Mouse (Mus musculus): Measurements from ENCODE around the gene Uvrag. TPM values are rescaled to one million over a fixed set of nuclear protein-coding genes. Genes with fewer than 3 reads are reported as not detected.

The Uvrag gene
- polyA plus RNA-seq, 1 experiment from 2014 or later, result 9.7 TPM

DNA sequence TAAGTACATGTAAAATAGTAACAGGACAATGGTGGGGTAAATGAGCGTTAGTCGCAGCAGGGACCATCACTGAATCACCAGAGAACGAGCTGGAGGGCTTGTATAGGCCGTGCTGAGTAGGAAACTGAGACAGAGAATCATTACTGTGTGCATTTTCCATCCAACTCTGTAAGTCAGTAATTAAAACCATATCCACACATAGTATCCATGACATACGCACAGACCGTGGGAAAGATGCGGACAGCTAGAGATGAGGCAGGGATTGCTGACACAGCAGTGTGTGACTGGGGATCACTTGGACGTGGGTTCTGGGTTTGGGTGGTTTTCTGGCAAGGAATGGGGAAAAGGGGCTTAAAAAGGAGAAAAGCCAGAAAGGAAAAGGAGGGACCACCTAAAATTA is 81.0 kb downstream of the Uvrag start:
- no peaks in the 10 kb centered on the region for H3K27me3 ChIP-seq (ENCODE audit: low read depth, poor library complexity, severe bottlenecking)
- DNase-seq (ENCODE audit: low spot score), result no peak
- peaks cover 5% of the 10 kb centered on the region for H3K4me1 ChIP-seq
- no peaks in the 10 kb centered on the region for H3K9me3 ChIP-seq (replicated peaks)
- 92% methylated on average over 8 of the region's 8 CpGs for WGBS
- H3K4me3 ChIP-seq, result no peak overlapping the region
- H3K27ac ChIP-seq (replicated peaks), result no peak overlapping the region
- H3K36me3 ChIP-seq, result no peaks in the 10 kb centered on the region

GRCm38 (mm10) chr7:99057053-99057630 is 83.8 kb downstream of the Uvrag start:
- no peak for DNase-seq (ENCODE audit: low spot score)
- no peaks in the 10 kb centered on the region for H3K36me3 ChIP-seq
- no peak overlapping the region for H3K4me3 ChIP-seq
- H3K9me3 ChIP-seq (replicated peaks), result no peaks in the 10 kb centered on the region
- H3K27me3 ChIP-seq (ENCODE audit: low read depth, poor library complexity, severe bottlenecking), result no peaks in the 10 kb centered on the region
- WGBS, result 84% methylated on average over 17 of the region's 17 CpGs
- peaks cover 5% of the 10 kb centered on the region for H3K4me1 ChIP-seq
- H3K27ac ChIP-seq (replicated peaks), result no peak overlapping the region

DNA sequence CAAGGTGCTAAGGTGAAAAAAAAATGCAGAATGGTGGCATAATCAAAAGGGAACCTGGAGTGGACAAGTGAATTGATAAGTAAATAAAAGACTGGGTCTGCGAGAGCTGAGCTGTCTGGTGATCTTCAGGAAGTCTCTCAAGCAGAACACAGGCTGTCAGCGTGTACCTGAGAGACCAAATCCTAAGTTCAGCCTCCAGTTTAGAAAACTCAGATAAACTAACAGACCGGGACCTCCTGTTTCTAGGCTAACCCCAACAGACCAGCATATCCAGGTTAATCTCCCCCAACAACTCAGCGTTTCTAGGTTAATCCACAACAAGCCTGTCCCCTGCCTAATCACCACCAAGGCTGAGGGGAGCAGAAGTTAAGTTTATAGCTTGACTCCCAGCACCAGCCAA is 87.3 kb downstream of the Uvrag start:
- Histone ChIP-seq H3K4me3 (no peak overlapping the region), H3K9me3 (replicated peaks) (no peaks in the 10 kb centered on the region), H3K36me3 (no peaks in the 10 kb centered on the region), H3K4me1 (no peaks in the 10 kb centered on the region), H3K27ac (replicated peaks) (no peak overlapping the region), H3K27me3 (ENCODE audit: low read depth, poor library complexity, severe bottlenecking) (no peaks in the 10 kb centered on the region)
- DNase-seq (ENCODE audit: low spot score), result no peak
- 84% methylated on average over 4 of the region's 4 CpGs for WGBS

- Histone ChIP-seq H3K9me3 (replicated peaks) (no peaks in the 10 kb centered on the region), H3K27ac (replicated peaks) (no peak overlapping the region), H3K36me3 (no peaks in the 10 kb centered on the region), H3K27me3 (ENCODE audit: low read depth, poor library complexity, severe bottlenecking) (no peaks in the 10 kb centered on the region), H3K4me1 (no peaks in the 10 kb centered on the region), H3K4me3 (no peak overlapping the region)
- 91% methylated on average over 6 of the region's 6 CpGs for WGBS
- DNase-seq (ENCODE audit: low spot score), result no peak
Observed at GRCm38 (mm10) chr7:99052471-99053241, 88.3 kb downstream of the Uvrag start.

GRCm38 (mm10) chr7:99050882-99051281 is 90.1 kb downstream of the Uvrag start:
- no peak overlapping the region for H3K4me3 ChIP-seq
- H3K27me3 ChIP-seq (ENCODE audit: low read depth, poor library complexity, severe bottlenecking), result no peaks in the 10 kb centered on the region
- 86% methylated on average over 1 of the region's 1 CpGs for WGBS
- no peak overlapping the region for H3K27ac ChIP-seq (replicated peaks)
- no peak for DNase-seq (ENCODE audit: low spot score)
- 0 out of 2 replicates have a peak, but pooled peaks cover 6% of the 10 kb centered on the region for H3K4me1 ChIP-seq
- no peaks in the 10 kb centered on the region for H3K9me3 ChIP-seq (replicated peaks)
- no peaks in the 10 kb centered on the region for H3K36me3 ChIP-seq

GRCm38 (mm10) chr7:99049897-99050296 is 91.0 kb downstream of the Uvrag start:
- Histone ChIP-seq H3K4me3 (no peak overlapping the region), H3K27ac (replicated peaks) (no peak overlapping the region), H3K27me3 (ENCODE audit: low read depth, poor library complexity, severe bottlenecking) (no peaks in the 10 kb centered on the region), H3K36me3 (no peaks in the 10 kb centered on the region), H3K4me1 (0 out of 2 replicates have a peak, but pooled peaks cover 6% of the 10 kb centered on the region), H3K9me3 (replicated peaks) (no peaks in the 10 kb centered on the region)
- DNase-seq (ENCODE audit: low spot score), result no peak
- 95% methylated on average over 3 of the region's 3 CpGs for WGBS

DNA sequence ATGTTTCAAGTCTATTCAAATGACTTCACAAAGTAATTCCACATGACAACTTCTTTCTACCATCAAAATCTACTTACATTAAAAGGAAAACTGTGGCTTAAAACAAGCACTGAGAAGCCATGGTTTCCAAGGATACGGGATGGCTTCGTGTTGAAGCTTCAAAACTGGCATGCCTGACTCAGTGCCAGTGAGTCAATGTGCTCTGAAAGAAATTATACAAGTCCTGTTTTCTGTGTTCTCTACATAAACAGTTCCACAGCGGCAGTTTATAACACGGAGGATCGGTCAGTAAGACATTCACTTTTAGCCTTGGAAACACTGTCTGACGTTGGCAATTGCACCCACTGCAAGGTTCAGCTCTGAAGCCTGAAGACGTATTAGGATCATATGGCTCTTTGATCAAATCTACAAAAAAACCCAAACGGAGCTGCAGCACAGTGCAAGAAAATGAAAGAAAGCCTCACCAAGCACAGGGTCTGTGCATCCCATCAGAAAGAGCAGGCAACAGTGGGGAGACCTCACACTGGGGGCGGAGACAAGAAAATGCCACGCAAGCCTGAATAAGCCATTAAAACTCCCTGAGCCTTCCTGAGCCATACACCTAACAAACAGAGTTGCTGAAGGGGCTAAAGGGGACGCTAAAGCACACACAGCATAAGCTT is 94.3 kb downstream of the Uvrag start:
- DNase-seq (ENCODE audit: low spot score), result no peak
- Histone ChIP-seq H3K27me3 (ENCODE audit: low read depth, poor library complexity, severe bottlenecking) (no peaks in the 10 kb centered on the region), H3K9me3 (replicated peaks) (no peaks in the 10 kb centered on the region), H3K4me3 (no peak overlapping the region), H3K36me3 (no peaks in the 10 kb centered on the region), H3K27ac (replicated peaks) (no peak overlapping the region), H3K4me1 (0 out of 2 replicates have a peak, but pooled peaks cover 6% of the 10 kb centered on the region)
- 81% methylated on average over 11 of the region's 11 CpGs for WGBS

DNA sequence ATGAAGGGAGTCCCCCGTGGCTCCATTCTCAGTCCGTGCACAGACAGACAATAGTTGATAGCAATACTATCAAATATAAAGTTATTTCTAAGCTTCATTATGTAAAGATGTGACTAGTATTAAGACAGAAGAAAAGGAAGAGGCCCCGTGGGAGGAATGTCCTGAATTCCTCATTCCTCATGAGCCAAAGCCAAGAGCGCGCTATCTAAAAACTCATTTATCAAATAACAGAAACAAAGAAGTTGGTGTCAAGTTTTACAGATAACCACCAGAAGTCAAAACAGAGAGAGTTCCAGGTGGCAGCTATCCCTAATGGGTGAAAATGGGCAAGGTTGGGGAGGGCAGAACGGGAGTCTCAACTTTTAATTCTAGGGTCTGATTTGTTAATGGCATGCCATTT is 95.4 kb downstream of the Uvrag start:
- Histone ChIP-seq H3K4me3 (no peak overlapping the region), H3K4me1 (0 out of 2 replicates have a peak, but pooled peaks cover 6% of the 10 kb centered on the region), H3K9me3 (replicated peaks) (no peaks in the 10 kb centered on the region), H3K27me3 (ENCODE audit: low read depth, poor library complexity, severe bottlenecking) (no peaks in the 10 kb centered on the region), H3K36me3 (no peaks in the 10 kb centered on the region), H3K27ac (replicated peaks) (no peak overlapping the region)
- WGBS, result 93% methylated on average over 6 of the region's 6 CpGs
- no peak for DNase-seq (ENCODE audit: low spot score)

DNA sequence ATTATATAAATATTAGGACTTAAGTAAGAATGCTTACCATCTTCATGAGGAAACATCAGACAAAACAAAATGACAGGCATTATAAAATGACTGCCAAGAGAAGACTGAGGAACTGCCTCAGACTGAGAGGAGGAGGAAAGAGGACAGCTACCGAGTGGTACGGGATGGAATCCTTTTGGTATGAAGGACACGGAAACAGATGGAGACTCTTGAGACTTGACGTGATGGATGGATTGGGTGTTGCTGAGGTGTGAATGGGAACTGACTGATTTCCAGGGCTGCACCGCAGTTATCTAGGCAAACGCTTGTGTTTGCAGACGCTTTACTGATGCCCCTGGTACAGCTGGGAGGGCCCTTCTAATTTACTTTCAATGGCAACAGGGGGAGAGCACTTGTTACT is 97.0 kb downstream of the Uvrag start:
- Histone ChIP-seq H3K27ac (replicated peaks) (no peak overlapping the region), H3K9me3 (replicated peaks) (no peaks in the 10 kb centered on the region), H3K4me3 (no peak overlapping the region), H3K27me3 (ENCODE audit: low read depth, poor library complexity, severe bottlenecking) (no peaks in the 10 kb centered on the region), H3K36me3 (no peaks in the 10 kb centered on the region), H3K4me1 (0 out of 2 replicates have a peak, but pooled peaks cover 6% of the 10 kb centered on the region)
- WGBS, result 91% methylated on average over 7 of the region's 7 CpGs
- DNase-seq (ENCODE audit: low spot score), result no peak

- no peak overlapping the region for H3K4me3 ChIP-seq
- no peak for DNase-seq (ENCODE audit: low spot score)
- 96% methylated on average over 3 of the region's 3 CpGs for WGBS
- no peaks in the 10 kb centered on the region for H3K27me3 ChIP-seq (ENCODE audit: low read depth, poor library complexity, severe bottlenecking)
- H3K4me1 ChIP-seq, result 0 out of 2 replicates have a peak, but pooled peaks cover 6% of the 10 kb centered on the region
- H3K9me3 ChIP-seq (replicated peaks), result no peaks in the 10 kb centered on the region
- H3K36me3 ChIP-seq, result no peaks in the 10 kb centered on the region
- no peak overlapping the region for H3K27ac ChIP-seq (replicated peaks)
Observed at GRCm38 (mm10) chr7:99043322-99043721, 97.6 kb downstream of the Uvrag start.

DNA sequence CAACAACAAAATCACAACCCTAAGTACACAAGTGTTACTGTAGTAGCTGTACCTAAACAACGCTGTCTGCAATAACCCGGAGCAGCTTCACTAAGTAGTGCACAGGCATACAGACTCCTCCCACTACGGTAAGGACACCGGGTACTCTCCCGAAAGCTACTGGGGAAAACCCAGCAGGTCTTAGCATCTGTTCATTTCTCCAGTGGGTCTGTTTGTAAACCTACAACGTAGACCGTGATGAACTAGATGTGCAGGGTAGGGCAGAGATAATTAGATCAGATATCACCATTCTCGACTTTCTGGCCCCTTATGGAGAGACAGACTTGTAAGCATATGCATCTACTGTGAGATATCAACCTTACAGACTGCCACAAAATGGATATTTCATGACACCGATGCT is 99.1 kb downstream of the Uvrag start:
- no peak overlapping the region for H3K4me3 ChIP-seq
- no peak for DNase-seq (ENCODE audit: low spot score)
- 89% methylated on average over 9 of the region's 9 CpGs for WGBS
- no peak overlapping the region for H3K27ac ChIP-seq (replicated peaks)
- no peaks in the 10 kb centered on the region for H3K36me3 ChIP-seq
- H3K4me1 ChIP-seq, result 0 out of 2 replicates have a peak, but pooled peaks cover 7% of the 10 kb centered on the region
- H3K9me3 ChIP-seq (replicated peaks), result no peaks in the 10 kb centered on the region
- H3K27me3 ChIP-seq (ENCODE audit: low read depth, poor library complexity, severe bottlenecking), result no peaks in the 10 kb centered on the region

GRCm38 (mm10) chr7:99039912-99040311 is 101.0 kb downstream of the Uvrag start:
- Histone ChIP-seq H3K36me3 (no peaks in the 10 kb centered on the region), H3K4me3 (no peak overlapping the region), H3K4me1 (0 out of 2 replicates have a peak, but pooled peaks cover 2% of the 10 kb centered on the region), H3K9me3 (replicated peaks) (no peaks in the 10 kb centered on the region), H3K27ac (replicated peaks) (no peak overlapping the region), H3K27me3 (ENCODE audit: low read depth, poor library complexity, severe bottlenecking) (no peaks in the 10 kb centered on the region)
- DNase-seq (ENCODE audit: low spot score), result no peak
- 96% methylated on average over 8 of the region's 8 CpGs for WGBS

DNA sequence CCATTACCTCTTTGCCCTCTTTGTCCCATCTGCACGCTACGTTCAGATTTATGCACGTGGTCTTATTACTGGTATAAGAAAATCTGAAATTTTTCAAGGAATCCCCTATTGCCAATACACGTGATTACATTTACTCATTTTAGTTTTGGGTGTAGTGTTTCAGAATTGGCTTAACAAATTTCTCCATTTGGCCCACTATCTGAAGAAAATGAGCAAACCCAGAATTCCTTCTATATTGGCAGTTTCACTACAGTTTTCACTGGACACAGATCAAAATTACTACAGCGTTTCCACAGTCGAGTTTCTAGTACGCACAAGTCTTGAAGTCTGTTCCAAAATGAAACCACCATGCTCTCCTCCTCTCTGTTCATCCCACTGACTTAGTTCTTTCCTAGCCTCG is 104.7 kb downstream of the Uvrag start:
- WGBS, result 94% methylated on average over 8 of the region's 8 CpGs
- H3K9me3 ChIP-seq (replicated peaks), result no peaks in the 10 kb centered on the region
- 0 out of 2 replicates have a peak, but pooled peaks cover 2% of the 10 kb centered on the region for H3K4me1 ChIP-seq
- H3K4me3 ChIP-seq, result no peak overlapping the region
- H3K36me3 ChIP-seq, result 0 out of 2 replicates have a peak, but pooled peaks cover 5% of the 10 kb centered on the region
- no peaks in the 10 kb centered on the region for H3K27me3 ChIP-seq (ENCODE audit: low read depth, poor library complexity, severe bottlenecking)
- no peak overlapping the region for H3K27ac ChIP-seq (replicated peaks)
- DNase-seq (ENCODE audit: low spot score), result no peak
